Mouse (Mus musculus) spleen, embryonic (tissue): ENCODE measurements around the gene Gtf2ird1.
"Not testable (repeated sequence)": the region's sequence is repeated elsewhere in the genome, so short reads cannot be mapped to it uniquely, and the experiment has no call there.

Experiments
- CTCF ChIA-PET: fragments of 350-600 bp; sonication (Branson Sonifier 250); formaldehyde crosslinking; loops from one replicate; lab custom pipeline; 2022; lab: Charles Lee

The Gtf2ird1 gene

DNA sequence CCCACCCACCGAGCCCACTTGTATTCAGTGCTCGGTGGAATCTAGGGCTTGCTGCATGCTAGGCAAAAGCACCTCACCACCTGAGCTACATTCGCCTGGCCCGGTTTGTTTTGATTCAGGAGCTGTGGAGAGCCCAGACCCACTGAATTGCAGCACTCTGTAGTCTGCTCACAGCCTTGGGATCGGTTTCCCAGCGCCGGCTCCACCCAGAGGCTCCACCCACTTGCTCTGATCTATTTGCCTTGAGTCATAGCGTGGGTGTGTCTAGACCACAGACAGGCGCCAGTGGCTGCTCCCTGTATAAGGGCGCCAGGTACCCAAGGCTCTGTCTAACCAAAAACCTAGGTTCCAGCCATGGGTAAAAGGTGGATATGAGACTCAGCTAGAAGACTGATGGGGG is 105.9 kb downstream of the Gtf2ird1 start:
- CTCF ChIA-PET = interaction anchor here (0.7 kb wide), 1 partner anchor 34 kb away, joined by 5 read pairs; no protein-coding TSS in a partner anchor

GRCm38 (mm10) chr5:134347066-134347465 is 109.5 kb downstream of the Gtf2ird1 start:
- CTCF ChIA-PET = interaction anchor here (0.7 to 1.0 kb wide), 3 partner anchors 17 to 166 kb away, joined by 3 to 5 read pairs (median 4); no protein-coding TSS in a partner anchor

DNA sequence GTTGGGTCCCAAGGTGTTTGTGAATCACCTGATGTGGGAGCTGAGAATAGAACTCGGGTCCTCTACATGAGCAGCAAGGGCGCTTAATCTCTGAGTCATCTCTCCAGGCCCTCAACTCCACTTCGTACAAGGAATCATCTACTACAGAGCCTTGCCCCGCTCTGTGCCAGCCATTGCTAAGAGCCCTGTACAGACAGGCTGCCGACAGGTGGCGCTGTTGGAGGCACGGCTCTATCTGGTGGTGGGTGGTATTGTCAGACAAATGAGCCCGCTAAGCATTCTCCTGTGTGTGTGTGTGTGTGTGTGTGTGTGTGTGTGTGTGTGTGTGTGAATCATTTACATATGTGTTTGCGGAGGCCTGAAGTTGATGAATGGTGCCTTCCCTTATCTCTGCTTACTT is 111.1 kb downstream of the Gtf2ird1 start:
- CTCF ChIA-PET = no interaction called here

- CTCF ChIA-PET = interaction anchor here (0.7 kb wide), 1 partner anchor 288 kb away, joined by 5 read pairs; no protein-coding TSS in a partner anchor
Observed at GRCm38 (mm10) chr5:134344076-134344475, 112.4 kb downstream of the Gtf2ird1 start.

- CTCF ChIA-PET = not testable (repeated sequence)
Observed at GRCm38 (mm10) chr5:134343530-134343929, 113.0 kb downstream of the Gtf2ird1 start.

GRCm38 (mm10) chr5:134342503-134343205 is 113.9 kb downstream of the Gtf2ird1 start:
- CTCF ChIA-PET = no interaction called here

DNA sequence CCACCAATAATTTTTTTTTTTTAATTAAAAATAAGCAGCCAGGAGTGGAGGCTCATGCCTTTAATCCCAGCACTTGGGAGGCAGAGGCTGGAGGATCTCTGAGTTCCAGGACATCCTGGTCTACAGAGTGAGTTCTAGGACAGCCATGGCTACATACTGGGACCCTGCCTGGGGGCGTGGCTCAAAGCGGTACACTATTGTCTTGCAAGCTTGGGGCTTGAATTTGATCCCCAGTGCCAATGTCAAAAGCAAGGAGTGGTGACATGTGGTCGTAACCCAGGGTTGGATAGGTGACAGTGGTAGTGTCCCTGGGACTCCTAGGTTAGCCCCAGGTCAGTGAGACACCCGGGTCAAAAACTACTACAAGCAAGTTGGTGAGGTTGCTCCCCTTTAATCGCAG is 114.8 kb downstream of the Gtf2ird1 start:
- CTCF ChIA-PET = no interaction called here

DNA sequence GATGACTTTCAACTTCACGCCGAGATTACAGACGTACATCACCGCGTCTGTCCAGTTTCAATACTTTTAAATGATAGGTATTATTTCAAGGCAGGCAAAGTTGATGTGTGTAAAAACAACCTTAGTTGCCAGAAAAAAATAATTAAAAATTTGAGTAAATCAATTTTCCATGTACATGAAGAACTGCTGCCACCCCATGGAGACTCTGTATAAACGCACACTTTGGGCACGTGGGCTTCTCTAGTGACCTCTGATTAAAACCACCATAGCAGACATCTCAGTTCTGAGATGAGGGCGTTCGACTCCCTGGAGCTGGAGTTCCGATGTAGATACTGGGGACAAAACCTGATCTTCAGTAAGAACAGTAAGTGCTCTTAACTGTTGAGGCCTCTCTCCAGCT is 115.2 kb downstream of the Gtf2ird1 start:
- CTCF ChIA-PET = no interaction called here

DNA sequence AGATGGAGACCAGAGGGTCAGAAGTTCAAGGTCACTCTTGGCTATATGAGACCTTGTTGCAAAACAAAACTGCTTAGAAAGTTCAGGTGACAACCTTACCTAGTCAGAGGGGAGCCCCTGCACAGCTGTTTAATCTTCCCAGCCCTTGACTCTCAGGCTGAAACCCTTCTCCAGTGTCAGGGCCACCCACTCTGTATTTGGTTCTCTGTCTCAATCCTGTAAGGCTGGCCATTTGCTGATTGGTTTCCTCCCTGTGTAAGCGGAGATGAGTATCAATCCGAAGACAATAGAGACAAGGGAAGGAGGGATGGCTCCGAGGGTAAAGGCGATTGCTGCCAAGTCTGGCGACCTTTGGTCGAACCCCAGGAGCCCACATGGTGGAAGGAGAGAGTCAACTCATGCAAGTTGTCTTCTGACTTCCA is 116.4 kb downstream of the Gtf2ird1 start:
- CTCF ChIA-PET = no interaction called here

DNA sequence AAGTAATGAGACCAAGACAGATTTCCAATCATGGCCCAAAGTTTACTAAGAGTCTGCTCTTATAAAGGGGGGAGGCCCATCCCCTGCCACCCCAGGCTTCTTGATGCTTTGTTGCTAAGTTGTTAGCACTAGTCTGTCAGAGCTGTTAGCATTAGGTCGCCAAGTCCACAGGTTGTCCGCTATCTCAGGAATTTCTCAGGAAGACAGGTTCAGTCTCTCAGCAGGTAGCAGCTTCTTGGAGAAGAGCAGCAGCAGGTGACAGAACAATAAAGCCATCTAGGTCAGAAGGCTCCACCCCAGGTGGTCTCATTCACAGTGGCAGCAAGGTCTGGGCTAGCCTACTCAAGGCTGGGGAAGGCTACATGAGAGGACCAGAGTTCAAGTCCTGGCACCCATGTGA is 119.5 kb downstream of the Gtf2ird1 start:
- CTCF ChIA-PET = not testable (repeated sequence)

GRCm38 (mm10) chr5:134332743-134333142 is 123.8 kb downstream of the Gtf2ird1 start:
- CTCF ChIA-PET = interaction anchor here (0.7 kb wide), 1 partner anchor 110 kb away, joined by 3 read pairs; no protein-coding TSS in a partner anchor

DNA sequence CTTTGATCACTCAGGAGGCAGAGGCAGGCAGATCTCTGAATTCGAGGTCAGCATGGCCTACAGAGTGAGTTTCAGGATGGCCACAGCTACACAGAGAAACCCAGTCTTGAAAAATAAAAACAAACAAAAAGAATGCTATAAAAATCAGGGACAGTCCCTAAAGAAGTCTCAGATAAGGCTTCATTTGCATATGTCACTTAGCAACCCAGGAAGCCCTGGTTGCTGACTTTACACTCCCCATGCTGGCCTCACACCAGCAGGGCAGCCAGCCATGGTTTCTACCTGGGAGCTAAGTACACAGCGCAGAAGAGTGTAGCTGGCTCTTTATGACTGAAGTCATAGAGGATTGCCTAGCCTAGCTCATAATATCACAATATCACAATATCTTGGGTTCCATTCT is 126.4 kb downstream of the Gtf2ird1 start:
- CTCF ChIA-PET = interaction anchor here (1.7 kb wide), 1 partner anchor 17 kb away, joined by 5 read pairs; no protein-coding TSS in a partner anchor

- CTCF ChIA-PET = no interaction called here
Observed at GRCm38 (mm10) chr5:134329311-134329710, 127.2 kb downstream of the Gtf2ird1 start.

GRCm38 (mm10) chr5:134328482-134329001 is 128.0 kb downstream of the Gtf2ird1 start:
- CTCF ChIA-PET = interaction anchor here (0.6 kb wide), 1 partner anchor 33 kb away, joined by 3 read pairs; no protein-coding TSS in a partner anchor

GRCm38 (mm10) chr5:134325856-134326566 is 130.5 kb downstream of the Gtf2ird1 start:
- CTCF ChIA-PET = no interaction called here

DNA sequence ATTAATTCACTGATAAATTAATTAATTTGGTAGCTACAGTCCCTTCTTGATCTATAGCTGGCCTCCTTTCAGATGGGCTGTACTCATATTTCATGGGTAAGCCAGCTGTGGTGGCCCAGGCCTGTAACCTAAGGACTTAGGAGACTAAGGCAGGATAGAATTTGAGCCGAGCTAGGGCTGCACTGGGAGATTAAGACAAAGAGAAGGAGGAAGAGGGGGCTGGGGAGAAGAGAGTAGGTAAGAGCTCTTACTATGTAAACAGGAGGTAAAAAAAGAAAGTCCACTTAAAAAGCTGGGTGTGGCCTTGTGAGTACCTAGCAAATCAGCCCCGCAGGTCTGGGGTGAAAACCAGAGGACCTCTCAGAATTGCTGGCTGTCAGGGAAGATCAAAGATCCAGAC is 132.6 kb downstream of the Gtf2ird1 start:
- CTCF ChIA-PET = no interaction called here

GRCm38 (mm10) chr5:134323311-134323710 is 133.2 kb downstream of the Gtf2ird1 start:
- CTCF ChIA-PET = no interaction called here

DNA sequence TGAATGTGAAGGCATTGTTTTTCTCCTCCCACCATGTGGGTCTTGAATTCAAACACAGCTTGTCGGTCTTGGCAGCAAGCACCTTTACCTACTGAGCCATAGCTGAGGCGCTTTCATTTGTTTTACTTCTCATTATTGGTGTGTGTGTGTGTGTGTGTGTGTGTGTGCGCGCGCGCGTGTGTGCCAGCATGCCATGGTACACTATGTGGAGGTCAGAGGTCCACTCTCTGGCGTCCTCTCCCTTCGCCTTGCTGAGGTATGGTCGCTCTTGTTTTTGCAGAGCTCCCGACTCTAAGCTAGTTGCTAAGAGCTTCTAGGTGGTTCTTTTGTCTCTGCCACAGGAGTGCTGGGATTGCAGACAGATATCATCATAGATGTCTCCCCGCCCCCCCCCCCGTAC is 134.2 kb downstream of the Gtf2ird1 start:
- CTCF ChIA-PET = interaction anchor here (0.7 kb wide), 1 partner anchor 1591 kb away, joined by 9 read pairs; no protein-coding TSS in a partner anchor

DNA sequence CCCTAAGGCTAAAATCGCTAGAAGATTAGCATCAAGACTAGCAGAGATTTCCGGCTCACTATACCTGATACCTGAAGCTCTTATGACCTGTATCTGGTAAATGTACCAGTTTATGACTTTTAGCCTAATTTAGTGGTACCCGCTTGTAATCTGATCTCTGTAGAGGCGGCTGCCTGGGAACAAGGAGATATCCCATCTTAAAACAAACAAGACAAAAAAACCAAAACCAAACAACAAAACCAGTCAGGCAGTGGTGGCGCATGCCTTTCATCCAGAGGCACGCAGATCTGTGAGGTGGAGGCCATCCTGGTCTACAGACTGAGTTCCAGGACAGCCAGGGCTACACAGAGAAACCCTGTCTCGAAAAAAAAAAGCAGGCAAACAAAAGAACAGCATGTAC is 134.8 kb downstream of the Gtf2ird1 start:
- CTCF ChIA-PET = no interaction called here

- CTCF ChIA-PET = no interaction called here
Observed at GRCm38 (mm10) chr5:134318903-134319302, 137.6 kb downstream of the Gtf2ird1 start.

GRCm38 (mm10) chr5:134316721-134317120 is 139.8 kb downstream of the Gtf2ird1 start:
- CTCF ChIA-PET = interaction anchor here (0.5 kb wide), 1 partner anchor 34 kb away, joined by 5 read pairs; no protein-coding TSS in a partner anchor
